Mouse (Mus musculus) forebrain, embryonic 11.5 days (tissue): ENCODE measurements around the gene Kansl3. TPM values are rescaled to one million over a fixed set of nuclear protein-coding genes. Genes with fewer than 3 reads are reported as not detected.

Experiments
- microRNA-seq: library from miRNA; unstranded; fragments of <30 nt; microRNA quantifications from one replicate; pipeline ENCODE4, GENCODE M21; 2016; ENCODE audit not compliant: insufficient number of aligned reads
- polyA plus RNA-seq: library from polyadenylated mRNA; unstranded; fragments of >200 nt; fragmentation: Nextera tagmentation; extraction: Ambion mirVana; gene quantifications from 2 replicates; pipeline ENCODE4 v1.2.1, GENCODE M21; 2014

Kansl3 gene
- polyA plus RNA-seq, 1 experiment from 2014 or later: 49.6 TPM

Small RNA genes lying within 50 kb of the gene (microRNA-seq; reads per million reads assigned to microRNA genes)
- gene Mir6898: not detected

Other genes starting within 250 kb of the Kansl3 start
- gene Uggt1, start 124.5 kb downstream of the Kansl3 start, polyA plus RNA-seq: 72.8 and 79.8 TPM in 2 replicates
- 0.16 and 0.47 TPM in 2 replicates for gene Neurl3, start 94.5 kb downstream of the Kansl3 start, polyA plus RNA-seq
- 2.5 and 3.3 TPM in 2 replicates for gene Arid5a, start 61.4 kb downstream of the Kansl3 start, polyA plus RNA-seq
- gene Fer1l5, start 3.1 kb upstream of the Kansl3 start, polyA plus RNA-seq: 1.4 and 1.9 TPM in 2 replicates
- gene Lman2l, start 76.1 kb upstream of the Kansl3 start, polyA plus RNA-seq: 37.4 and 40.9 TPM in 2 replicates
- gene Cnnm4, start 102.4 kb upstream of the Kansl3 start, polyA plus RNA-seq: 14.6 and 15.0 TPM in 2 replicates
- gene Cnnm3, start 142.7 kb upstream of the Kansl3 start, polyA plus RNA-seq: 6.8 and 7.4 TPM in 2 replicates
- 14.1 and 16.5 TPM in 2 replicates for gene Ankrd23, start 167.7 kb upstream of the Kansl3 start, polyA plus RNA-seq
- gene Gm42417, start 170.2 kb upstream of the Kansl3 start, polyA plus RNA-seq: not detected in 2 replicates
- 18.7 and 20.8 TPM in 2 replicates for gene Ankrd39, start 178.3 kb upstream of the Kansl3 start, polyA plus RNA-seq
- 2.9 and 3.3 TPM in 2 replicates for gene Sema4c, start 189.2 kb upstream of the Kansl3 start, polyA plus RNA-seq